Mouse (Mus musculus) embryonic facial prominence, embryonic 11.5 days (tissue): Measurements from ENCODE around the gene Ccdc62. TPM values are rescaled to one million over a fixed set of nuclear protein-coding genes. Genes with fewer than 3 reads are reported as not detected.

Experiments used
- ATAC-seq: fragments of 200-750 bp; cut with Nextera tagmentation; replicated peaks from 2 replicates; pipeline ENCODE4 v1.8.0; 2017; ENCODE audit warnings: low read depth; ENCODE audit not compliant: insufficient number of reproducible peaks, low FRiP score, low TSS enrichment
- DNase-seq: peaks from one replicate; pipeline ENCODE4 v3.0.0-alpha.2; 2015; ENCODE audit warnings: low spot score
- H3K27ac ChIP-seq: fragments of 300-500 bp; sonication (generic); replicated peaks from 2 replicates; pipeline ENCODE4 v1.5.1; 2014; ENCODE audit warnings: mild to moderate bottlenecking, low read depth, low read length, control low read depth
- H3K27me3 ChIP-seq: fragments of 300-500 bp; sonication (generic); 2 replicates; pipeline ENCODE4 v1.6.1; 2014; ENCODE audit warnings: mild to moderate bottlenecking, low read length, moderate library complexity, mixed read lengths; ENCODE audit not compliant: control insufficient read depth, insufficient read depth
- H3K36me3 ChIP-seq: fragments of 300-500 bp; sonication (generic); replicated peaks from 2 replicates; pipeline ENCODE4 v1.6.1; 2014; ENCODE audit warnings: low read depth, mild to moderate bottlenecking, low read length, moderate library complexity, mixed read lengths; ENCODE audit not compliant: control insufficient read depth, insufficient read depth
- H3K4me1 ChIP-seq: fragments of 300-500 bp; sonication (generic); 2 replicates; pipeline ENCODE4 v1.6.1; 2014; ENCODE audit warnings: low read length, mixed read lengths; ENCODE audit not compliant: control insufficient read depth, insufficient read depth
- H3K4me2 ChIP-seq: fragments of 300-500 bp; sonication (generic); 2 replicates; pipeline ENCODE4 v1.6.1; 2014; ENCODE audit warnings: low read depth, mild to moderate bottlenecking, control low read depth, low read length, moderate library complexity
- H3K4me3 ChIP-seq: fragments of 300-500 bp; sonication (generic); 2 replicates; pipeline ENCODE4 v1.5.1; 2014; ENCODE audit warnings: low read depth, low read length, control low read depth
- H3K9ac ChIP-seq: fragments of 300-500 bp; sonication (generic); replicated peaks from 2 replicates; pipeline ENCODE4 v1.6.1; 2014; ENCODE audit warnings: mild to moderate bottlenecking, control low read depth, low read length
- H3K9me3 ChIP-seq: fragments of 300-500 bp; sonication (generic); replicated peaks from 2 replicates; pipeline ENCODE4 v1.6.1; 2016; ENCODE audit warnings: mild to moderate bottlenecking, low read length, inconsistent platforms, mixed read lengths; ENCODE audit not compliant: control insufficient read depth
- WGBS: fragments of 180-500 bp; shearing (Covaris S2); extraction: QIAGEN DNeasy Blood & Tissue Kit; methylation state at CpG from one replicate; pipeline ENCODE4 v1.1.7; 2014; 5-methylcytosine and 5-hydroxymethylcytosine counted together
- microRNA-seq: library from miRNA; unstranded; fragments of <30 nt; microRNA quantifications from one replicate; pipeline ENCODE4, GENCODE M21; 2016; ENCODE audit warnings: borderline number of aligned reads
- polyA plus RNA-seq: library from polyadenylated mRNA; unstranded; fragments of >200 nt; fragmentation: Nextera tagmentation; extraction: Ambion mirVana; gene quantifications from 2 replicates; pipeline ENCODE4 v1.2.1, GENCODE M21; 2014

The Ccdc62 gene
- polyA plus RNA-seq, 1 experiment from 2014 or later = 3.5 TPM

GRCm38 (mm10) chr5:124015727-124016126 lies 85.2 kb downstream of the Ccdc62 start:
- Histone ChIP-seq H3K36me3 (no peaks in the 10 kb centered on the region), H3K4me3 (no peak overlapping the region), H3K4me1 (peaks cover 3% of the 10 kb centered on the region), H3K9ac (no peak overlapping the region), H3K9me3 (no peaks in the 10 kb centered on the region), H3K4me2 (no peak overlapping the region), H3K27me3 (no peaks in the 10 kb centered on the region), H3K27ac (no peak overlapping the region)
- 60% methylated on average over 2 of the region's 2 CpGs for WGBS
- ATAC-seq (no peak), DNase-seq (no peak)

GRCm38 (mm10) chr5:124016291-124016821 lies 85.9 kb downstream of the Ccdc62 start:
- WGBS = 92% methylated on average over 7 of the region's 7 CpGs
- no peak overlapping the region for H3K4me3 ChIP-seq
- H3K27me3 ChIP-seq = no peaks in the 10 kb centered on the region
- no peak overlapping the region for H3K4me2 ChIP-seq
- ATAC-seq = no peak
- H3K36me3 ChIP-seq = no peaks in the 10 kb centered on the region
- H3K4me1 ChIP-seq = peaks cover 3% of the 10 kb centered on the region
- no peak for DNase-seq
- no peak overlapping the region for H3K27ac ChIP-seq
- no peak overlapping the region for H3K9ac ChIP-seq
- no peaks in the 10 kb centered on the region for H3K9me3 ChIP-seq

DNA sequence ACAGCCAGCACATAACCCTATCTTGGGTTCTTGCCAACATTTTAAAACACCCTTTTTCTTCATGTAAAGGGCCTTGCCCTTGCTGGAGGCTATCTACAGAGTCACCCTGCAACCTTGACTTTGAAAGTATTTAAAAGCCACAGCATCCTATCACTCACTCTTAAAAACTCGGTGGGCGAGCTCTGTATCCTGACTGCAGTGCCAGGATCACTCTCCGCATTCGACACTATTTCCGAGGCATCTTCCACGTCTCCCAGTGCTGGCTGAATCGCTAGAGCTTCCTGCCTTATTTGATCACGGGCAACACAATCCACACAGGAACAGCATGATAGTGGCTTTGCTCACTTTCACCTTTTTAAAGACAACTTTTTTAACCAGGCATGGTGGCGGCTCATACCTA lies 87.5 kb downstream of the Ccdc62 start:
- Histone ChIP-seq H3K27ac (no peak overlapping the region), H3K36me3 (no peaks in the 10 kb centered on the region), H3K9me3 (no peaks in the 10 kb centered on the region), H3K4me3 (no peak overlapping the region), H3K9ac (no peak overlapping the region), H3K27me3 (no peaks in the 10 kb centered on the region), H3K4me2 (no peak overlapping the region), H3K4me1 (no peaks in the 10 kb centered on the region; the same call in 1 of the 2 replicates)
- no peak for DNase-seq
- no peak for ATAC-seq
- 88% methylated on average over 9 of the region's 9 CpGs for WGBS

DNA sequence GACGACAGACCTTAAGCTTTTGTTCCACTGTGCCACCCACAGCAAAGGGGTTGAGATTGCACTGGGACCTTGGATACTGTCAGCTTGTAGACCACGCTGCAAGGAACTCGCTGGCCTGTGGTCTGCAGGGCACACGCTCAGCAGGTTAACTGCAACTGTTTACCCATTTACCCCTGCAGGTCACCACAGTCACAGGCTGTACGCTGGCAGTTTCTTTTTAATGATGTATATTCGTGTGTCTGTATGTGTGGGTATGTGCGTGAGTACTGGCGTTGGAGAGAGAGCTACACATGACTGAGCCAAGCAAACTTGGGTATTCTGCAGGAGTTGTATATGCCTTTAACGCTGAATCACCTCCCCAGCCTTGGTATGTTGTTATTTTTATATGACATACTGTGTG lies 88.2 kb downstream of the Ccdc62 start:
- DNase-seq (no peak), ATAC-seq (no peak)
- H3K4me3 ChIP-seq = no peak overlapping the region
- no peaks in the 10 kb centered on the region for H3K36me3 ChIP-seq
- H3K27ac ChIP-seq = no peak overlapping the region
- no peaks in the 10 kb centered on the region for H3K27me3 ChIP-seq
- H3K9ac ChIP-seq = no peak overlapping the region
- no peaks in the 10 kb centered on the region; the same call in 1 of the 2 replicates for H3K4me1 ChIP-seq
- no peaks in the 10 kb centered on the region for H3K9me3 ChIP-seq
- no peak overlapping the region for H3K4me2 ChIP-seq
- 89% methylated on average over 9 of the region's 9 CpGs for WGBS

Small RNAs within 50 kb of the gene (microRNA-seq; reads per million reads assigned to microRNA genes)
- not detected for gene Mir7032

Other genes starting within 250 kb of the Ccdc62 start
- 34.2 and 37.3 TPM in 2 replicates for gene Clip1, start 246.1 kb upstream of the Ccdc62 start, polyA plus RNA-seq
- 70.3 and 80.5 TPM in 2 replicates for gene Zcchc8, start 209.6 kb upstream of the Ccdc62 start, polyA plus RNA-seq
- 156 and 176 TPM in 2 replicates for gene Rsrc2, start 181.3 kb upstream of the Ccdc62 start, polyA plus RNA-seq
- gene Kntc1, start 181.0 kb upstream of the Ccdc62 start, polyA plus RNA-seq = 32.7 and 36.4 TPM in 2 replicates
- gene Hcar2, start 65.2 kb upstream of the Ccdc62 start, polyA plus RNA-seq = 0.14 TPM in 1 of 2 replicates, not detected in the other
- 0.10 and 0.39 TPM in 2 replicates for gene Hcar1, start 50.7 kb upstream of the Ccdc62 start, polyA plus RNA-seq
- gene Denr, start 23.5 kb upstream of the Ccdc62 start, polyA plus RNA-seq = 162 and 184 TPM in 2 replicates
- 0.64 TPM in 1 of 2 replicates, not detected in the other for gene Gm43518, start 3.3 kb upstream of the Ccdc62 start, polyA plus RNA-seq
- 3.0 and 5.0 TPM in 2 replicates for gene Hip1r, start 42.9 kb downstream of the Ccdc62 start, polyA plus RNA-seq
- 29.2 and 31.3 TPM in 2 replicates for gene Vps37b, start 101.6 kb downstream of the Ccdc62 start, polyA plus RNA-seq
- gene Abcb9, start 165.1 kb downstream of the Ccdc62 start, polyA plus RNA-seq = 0.46 and 0.59 TPM in 2 replicates
- gene Ogfod2, start 181.6 kb downstream of the Ccdc62 start, polyA plus RNA-seq = 9.6 and 10.6 TPM in 2 replicates
- 81.3 and 97.4 TPM in 2 replicates for gene Arl6ip4, start 185.4 kb downstream of the Ccdc62 start, polyA plus RNA-seq